Mouse (Mus musculus): ENCODE results near the gene Tspan31.

Gene Tspan31

DNA sequence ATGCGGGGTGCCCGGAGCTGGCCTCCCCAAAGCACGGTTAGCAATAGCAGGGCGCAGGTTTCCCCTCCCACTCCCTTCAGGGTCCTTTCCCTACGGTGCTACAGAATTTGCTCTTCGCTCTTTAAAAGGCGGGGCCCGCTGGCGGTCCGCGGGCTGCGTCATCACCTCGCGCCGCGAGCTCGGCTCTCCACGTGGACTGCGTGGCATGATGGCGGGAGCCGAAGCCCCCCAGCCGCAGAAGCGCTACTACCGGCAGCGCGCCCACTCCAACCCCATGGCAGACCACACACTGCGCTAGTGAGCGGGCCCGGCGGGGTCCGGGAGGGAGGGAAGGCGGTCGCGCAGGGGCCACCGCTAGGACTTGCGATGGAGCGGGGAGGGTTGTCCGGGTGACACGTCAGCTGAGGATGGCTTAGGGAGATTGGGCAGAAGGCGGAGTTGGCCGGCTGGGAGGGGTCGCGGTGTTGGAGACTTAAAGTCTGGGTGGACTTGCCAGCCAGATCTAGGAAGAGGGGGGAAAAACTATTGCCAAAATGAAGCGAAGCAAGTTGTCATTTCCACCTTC is 28.2 kb downstream of the Tspan31 start:
- peak; percentile 92 for DNase-seq

DNA sequence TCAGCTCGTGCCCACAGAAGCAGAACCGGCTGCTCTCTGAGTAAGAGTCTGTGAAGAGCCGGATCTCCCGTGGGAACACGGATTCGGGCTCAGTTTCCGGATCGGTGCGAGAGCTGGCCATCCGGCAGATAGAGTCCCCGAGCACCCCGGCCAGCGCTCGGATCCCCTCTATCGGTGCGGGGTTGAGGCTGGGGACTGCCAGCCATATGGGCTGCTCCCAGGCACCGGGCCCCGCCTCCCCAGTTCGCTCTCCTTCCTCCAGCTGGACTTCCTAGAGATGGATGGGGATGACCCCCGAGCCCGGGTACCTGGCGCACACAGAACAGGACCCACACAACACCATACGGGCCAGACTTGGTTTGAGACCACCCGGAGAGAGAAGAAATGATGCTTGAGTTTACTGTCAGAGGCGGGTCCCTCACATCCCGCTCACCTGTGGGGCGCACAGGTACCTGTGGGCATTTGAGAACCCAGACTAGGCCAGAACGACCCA is 28.7 kb downstream of the Tspan31 start, which contains the start of the genes Mettl1 and Eef1akmt3:
TSS of gene Mettl1 (plus strand) at position 141 of the 493 bp plus-strand sequence.
TSS of gene Eef1akmt3 (minus strand) at position 240 of the 493 bp plus-strand sequence.
- DNase-seq: no peak

DNA sequence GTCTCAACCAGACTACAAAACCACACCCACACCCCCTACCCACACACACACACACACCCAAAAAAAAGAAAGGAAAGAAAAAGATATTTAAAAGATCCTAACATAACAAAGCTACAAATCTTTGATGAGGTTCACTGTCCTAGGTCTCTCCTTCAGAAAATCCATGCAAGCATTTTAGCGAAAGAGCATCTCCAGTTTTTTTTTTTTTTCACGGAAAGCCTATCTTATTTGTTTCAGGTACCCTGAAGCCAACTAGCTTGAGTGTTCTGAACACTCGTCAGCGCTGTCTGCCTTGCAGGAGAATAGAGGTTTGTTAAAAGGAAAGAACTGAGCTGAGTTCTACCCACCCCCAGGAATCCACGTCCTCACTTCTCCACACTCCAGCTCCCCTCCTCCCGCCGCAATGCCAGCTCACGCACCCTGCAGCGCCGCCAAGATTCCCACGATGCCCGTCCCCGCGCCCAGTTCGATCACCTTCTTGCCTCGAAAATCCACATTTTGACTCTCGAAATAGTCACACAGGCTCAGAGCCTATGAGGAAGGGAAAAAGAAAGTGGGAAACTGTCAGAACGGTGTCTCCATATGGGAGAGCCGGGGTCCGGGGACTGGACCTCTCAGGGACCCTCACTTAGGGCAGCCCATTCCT is 29.4 kb downstream of the Tspan31 start:
- DNase-seq: no peak

DNA sequence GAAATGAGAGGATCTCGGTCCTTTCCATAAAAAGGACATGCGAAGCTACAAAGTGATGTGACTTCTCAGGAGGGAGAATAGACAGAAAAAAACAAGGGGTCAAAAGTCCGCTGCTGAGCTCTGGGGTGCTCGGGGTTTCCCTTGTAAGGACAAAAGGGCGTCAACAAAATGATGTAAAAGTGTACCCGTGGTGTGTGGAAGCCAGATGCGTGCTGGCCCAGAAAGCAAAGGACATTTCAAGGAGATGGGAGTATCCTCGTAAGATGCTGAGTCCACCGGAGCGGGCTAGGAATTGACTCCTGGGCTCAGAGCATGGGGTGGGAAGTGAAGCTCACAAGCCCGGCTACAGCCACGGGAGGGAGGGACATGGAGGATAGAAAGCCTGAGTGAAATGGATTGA is 32.4 kb downstream of the Tspan31 start:
- no peak for DNase-seq

DNA sequence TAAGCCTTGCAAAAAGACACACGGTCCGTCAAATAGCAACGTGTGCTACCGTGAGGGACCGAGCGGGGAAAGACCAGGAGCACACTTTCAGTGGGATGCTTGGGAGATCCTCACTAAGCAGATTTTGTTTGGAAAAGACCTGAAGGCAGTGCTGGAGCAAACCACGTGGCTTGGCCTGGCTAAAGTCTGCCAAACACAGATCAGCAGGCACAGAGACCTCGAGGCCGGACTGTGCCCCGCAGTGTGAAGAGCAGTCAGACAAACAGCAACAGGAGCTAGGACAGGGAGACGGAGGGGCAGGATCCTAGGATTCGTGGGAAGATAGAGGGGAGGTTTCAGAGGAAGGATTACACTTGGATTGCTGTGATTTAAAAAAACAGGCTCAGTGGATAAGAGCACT is 33.8 kb downstream of the Tspan31 start:
- DNase-seq: no peak

DNA sequence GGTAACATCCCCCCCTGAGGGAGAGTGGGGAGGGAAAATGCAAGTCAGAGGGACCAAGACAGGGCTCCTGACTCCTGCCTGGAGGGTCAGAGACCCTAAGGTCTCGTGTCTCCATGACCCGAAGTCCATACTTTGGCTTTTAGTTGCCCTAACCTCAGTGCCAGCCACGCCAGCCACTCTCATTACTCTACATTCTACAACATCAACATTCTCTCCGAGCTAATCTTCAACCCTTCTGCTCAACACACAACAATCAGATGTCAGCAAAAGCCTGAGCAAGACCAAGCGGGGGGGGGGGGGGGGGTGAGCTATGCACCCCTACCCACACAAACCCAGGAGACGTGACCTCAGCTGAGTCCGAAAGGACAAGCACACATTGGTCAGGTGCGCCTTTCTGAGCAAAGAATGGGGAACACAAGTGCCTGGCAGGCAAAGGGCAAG is 36.7 kb downstream of the Tspan31 start:
- no peak for DNase-seq

DNA sequence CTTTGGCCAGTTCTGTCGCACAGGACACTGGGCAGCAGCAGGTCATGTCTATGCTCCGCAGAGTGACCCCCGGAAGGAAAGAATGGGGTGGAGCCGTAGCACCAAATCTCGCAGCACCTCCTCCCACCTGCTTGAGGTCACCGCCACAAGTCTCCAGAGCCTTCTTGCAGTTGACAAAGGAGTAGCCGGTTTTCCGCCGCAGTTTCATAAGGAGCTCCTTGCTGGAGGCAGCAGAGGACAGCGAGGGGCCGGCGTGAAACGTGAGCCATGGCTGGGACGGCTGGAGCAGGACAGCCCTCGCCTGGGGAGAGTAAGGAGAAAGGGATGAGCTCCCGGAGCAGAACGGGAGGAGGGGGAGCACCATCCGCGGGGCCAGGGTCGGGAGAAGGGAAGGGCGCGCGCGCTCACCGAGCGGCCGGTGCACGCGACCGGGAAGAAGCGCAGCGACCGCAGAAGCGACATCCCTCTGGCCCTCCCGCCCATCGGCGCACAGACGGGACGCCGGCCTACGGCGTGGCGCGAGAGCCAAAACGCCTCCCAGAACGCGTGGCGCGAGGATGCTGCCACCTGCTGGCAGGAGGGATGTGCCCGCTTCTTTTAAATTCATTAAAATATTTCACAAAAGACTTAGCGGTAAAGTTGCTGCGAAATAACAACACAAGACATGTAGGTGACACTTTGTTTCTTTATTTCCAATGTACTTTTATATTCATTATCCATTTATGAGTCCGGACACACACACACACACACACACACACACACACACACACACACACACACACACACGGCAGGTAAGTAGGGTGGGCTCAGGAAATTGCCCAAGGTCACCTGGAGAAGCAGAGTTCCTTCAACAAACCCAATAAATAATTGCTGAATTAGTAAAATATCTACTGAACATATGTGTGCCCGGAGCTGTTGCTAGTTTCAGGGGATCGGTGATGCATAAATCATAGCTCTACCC is 39.4 kb downstream of the Tspan31 start, which contains the start of gene Tsfm:
TSS of gene Tsfm (minus strand) at position 505 of the 961 bp plus-strand sequence.
- peak; percentile 94 for DNase-seq

DNA sequence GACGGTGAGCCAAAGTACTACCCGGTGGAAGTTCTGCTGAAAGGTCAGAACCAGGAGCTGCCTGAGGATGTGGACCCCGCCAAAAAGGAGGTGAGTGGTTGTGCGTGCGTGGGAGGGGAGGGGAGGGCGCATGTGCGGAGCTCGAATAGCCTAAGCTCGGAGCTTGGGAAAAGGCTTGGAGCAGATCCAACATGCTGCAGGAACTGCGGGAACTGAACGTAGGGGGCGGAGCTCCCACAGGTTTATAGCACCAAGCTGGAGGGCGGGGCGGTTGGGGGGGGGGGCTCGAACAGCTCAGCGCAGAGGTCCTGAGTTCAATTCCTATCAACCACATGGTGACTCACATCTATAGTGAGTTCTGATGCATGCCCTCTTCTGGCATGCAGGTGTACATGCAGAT is 51.6 kb downstream of the Tspan31 start:
- DNase-seq: no peak
